Mouse (Mus musculus) heart, postnatal 0 days (tissue): Measurements from ENCODE around the gene Mgat4b.

ENCODE experiments used
- CTCF ChIP-seq: IDR thresholded peaks from 2 replicates; pipeline ENCODE4 v1.5.1; 2016; ENCODE audit warnings: antibody characterized with exemption, control low read depth, low read depth
- EP300 ChIP-seq: IDR thresholded peaks from 2 replicates; pipeline ENCODE4 v1.6.1; 2016; ENCODE audit warnings: antibody characterized with exemption, low read depth

GRCm38 (mm10) chr11:50212848-50213758 is 2.4 kb downstream of the Mgat4b start:
- TF ChIP-seq CTCF = no peak
- TF ChIP-seq EP300 = peak; percentile 99
